Mouse (Mus musculus) adrenal gland, postnatal 4 days (tissue): ENCODE results near the gene Bpifa6. TPM values are rescaled to one million over a fixed set of nuclear protein-coding genes. Genes with fewer than 3 reads are reported as not detected.
A peak's percentile ranks its signal among the peaks of the same experiment; 100 is the strongest.

Source experiments
- DNase-seq, 2 experiments: peaks; one replicate each; pipeline ENCODE4 v3.0.0; 2021 to 2022; ENCODE audit warnings: low spot score in 2 of 2, mixed read lengths in 2 of 2
- long read RNA-seq, 2 experiments: library from polyadenylated mRNA; stranded (forward); transcript quantifications; one replicate each; pipeline ENCODE4 v2.0.0; 2021
- total RNA-seq, 2 experiments: library from RNA; stranded (reverse); gene quantifications; 2 replicates each; pipeline ENCODE4 v1.2.3; 2021

Gene Bpifa6
- total RNA-seq = not detected
- long read RNA-seq, experiment 1 = 0 reads
- long read RNA-seq, experiment 2 = 0 reads

DNA sequence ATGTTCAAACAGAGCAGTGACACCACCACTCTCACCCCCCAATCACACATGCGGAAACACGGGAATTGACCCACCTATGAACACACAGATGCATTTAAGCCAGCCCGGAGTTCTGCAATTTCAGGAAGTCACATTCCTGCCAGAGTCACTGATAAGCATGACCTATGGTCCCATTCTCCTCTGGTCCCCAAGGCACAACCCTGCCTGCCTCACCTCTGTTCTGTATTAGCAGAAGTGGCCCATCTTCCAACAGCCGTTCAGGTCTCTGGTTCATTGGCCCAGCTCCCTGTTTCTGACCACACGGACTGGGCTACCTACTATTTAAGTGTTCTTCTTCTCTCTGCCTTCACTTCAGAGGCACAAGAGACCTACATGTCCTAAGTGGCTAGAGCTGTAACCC lies at the start of gene Bpifa6:
Bpifa6 (plus strand) TSS at position 364 of the 400 bp plus-strand sequence.
- no peak for DNase-seq

GRCm38 (mm10) chr2:153929871-153930413 lies 44.8 kb upstream of the Bpifa6 start:
- DNase-seq = peak; percentile 38 to 62

GRCm38 (mm10) chr2:153931125-153931524 lies 43.6 kb upstream of the Bpifa6 start:
- no peak for DNase-seq

- DNase-seq = no peak
Observed at GRCm38 (mm10) chr2:153933311-153933710, 41.4 kb upstream of the Bpifa6 start.

GRCm38 (mm10) chr2:153935348-153935747 lies 39.4 kb upstream of the Bpifa6 start:
- DNase-seq = no peak

DNA sequence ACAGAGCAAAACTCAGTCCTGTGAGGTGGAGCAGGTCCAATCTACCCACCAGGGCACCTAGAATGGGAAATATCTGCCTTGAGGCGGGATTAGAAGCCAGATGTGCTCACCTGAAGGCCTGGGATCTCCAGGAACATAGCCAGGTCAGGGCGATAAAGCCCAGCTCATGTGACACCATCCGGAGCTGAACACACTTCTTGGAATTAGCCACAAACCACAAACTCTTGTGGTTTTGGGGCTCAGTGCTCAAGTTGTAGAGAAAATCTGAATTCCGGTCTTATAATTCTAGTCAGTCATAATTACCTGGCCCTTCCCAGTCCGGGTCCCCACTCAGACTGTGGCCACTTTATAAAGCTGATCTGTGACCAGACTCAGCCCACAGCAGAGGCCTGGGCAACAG lies 36.9 kb upstream of the Bpifa6 start, which contains the start of gene Bpifb4:
Bpifb4 (plus strand) TSS at position 370 of the 400 bp plus-strand sequence.
- DNase-seq = no peak

- peak in 1 of 2 experiments; percentile 43 for DNase-seq
Observed at GRCm38 (mm10) chr2:153943537-153943936, 31.2 kb upstream of the Bpifa6 start.

- DNase-seq = no peak
Observed at GRCm38 (mm10) chr2:153944567-153944966, 30.2 kb upstream of the Bpifa6 start.

- peak in 1 of 2 experiments; percentile 45 for DNase-seq
Observed at GRCm38 (mm10) chr2:153952897-153953296, 21.8 kb upstream of the Bpifa6 start.

GRCm38 (mm10) chr2:153953836-153954235 lies 20.9 kb upstream of the Bpifa6 start:
- peak; percentile 19 to 31 for DNase-seq

DNA sequence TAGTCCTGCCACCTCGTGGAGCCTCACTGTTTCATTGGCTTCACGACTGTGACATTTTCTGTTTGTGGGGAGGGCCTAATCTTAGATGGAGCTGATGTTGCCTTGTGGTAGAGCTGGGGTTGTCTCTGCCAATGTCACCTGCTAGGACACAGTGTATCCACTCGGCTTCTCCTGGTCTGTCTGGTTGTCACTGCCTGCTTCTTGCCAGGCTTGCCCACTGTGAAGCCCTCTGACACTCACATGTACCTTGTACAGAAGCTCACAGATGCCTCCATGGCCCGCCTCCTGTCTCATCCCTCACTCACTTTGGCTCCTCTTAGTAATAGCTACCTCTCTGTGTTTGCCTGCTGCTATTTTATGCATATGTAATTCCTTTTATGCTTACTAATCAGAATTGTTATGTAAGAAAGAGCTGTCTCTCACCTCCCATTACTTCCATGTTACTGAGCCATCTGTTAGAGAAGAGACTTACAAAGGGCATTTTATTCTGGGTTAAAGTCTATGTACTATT lies 11.9 kb upstream of the Bpifa6 start:
- no peak for DNase-seq

DNA sequence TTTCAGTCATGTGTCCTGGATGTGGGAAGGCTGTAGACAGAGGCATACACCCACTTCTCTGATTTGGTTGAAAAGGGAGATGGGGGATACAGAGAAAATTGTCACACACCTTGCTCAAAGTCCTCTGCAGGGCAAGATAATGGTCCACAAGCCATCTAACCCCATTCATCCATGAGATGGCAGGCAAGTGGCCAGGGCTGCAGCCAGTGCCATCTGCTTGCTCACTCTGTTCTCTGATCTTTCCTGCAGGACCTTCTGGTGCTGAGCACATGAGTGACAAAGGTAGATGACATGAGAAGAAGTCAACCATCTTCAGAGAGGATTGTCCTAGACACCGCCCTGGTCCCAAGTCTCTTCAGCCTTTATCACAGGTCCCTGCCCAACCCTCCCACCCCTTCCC lies 11.4 kb upstream of the Bpifa6 start:
- DNase-seq = no peak

GRCm38 (mm10) chr2:153970221-153970620 lies 4.5 kb upstream of the Bpifa6 start:
- no peak for DNase-seq

- DNase-seq = peak; percentile 48 to 72
Observed at GRCm38 (mm10) chr2:153995770-153996169, 21.0 kb downstream of the Bpifa6 start.

GRCm38 (mm10) chr2:154000501-154000900 lies 25.8 kb downstream of the Bpifa6 start:
- DNase-seq = no peak

GRCm38 (mm10) chr2:154001056-154001455 lies 26.3 kb downstream of the Bpifa6 start:
- no peak for DNase-seq

DNA sequence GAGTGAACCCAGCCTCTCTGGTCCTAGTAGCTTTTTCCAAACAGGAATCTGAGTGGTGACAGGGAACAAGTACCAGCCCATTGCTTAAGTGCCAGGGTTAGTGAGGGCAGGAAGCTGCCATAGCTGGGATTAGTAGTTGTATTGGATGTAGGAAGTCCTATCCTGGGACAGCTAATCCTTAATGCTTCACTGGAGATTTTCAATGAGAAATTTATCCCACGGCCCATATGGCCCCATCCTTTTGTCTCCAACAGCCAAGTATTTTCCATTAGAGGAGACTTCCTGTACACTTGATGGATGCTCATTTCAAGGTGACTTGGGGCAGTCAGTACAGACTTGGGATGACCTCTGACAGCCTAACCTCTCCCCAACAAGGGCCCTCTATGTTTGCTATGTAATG lies 29.7 kb downstream of the Bpifa6 start:
- DNase-seq = no peak

DNA sequence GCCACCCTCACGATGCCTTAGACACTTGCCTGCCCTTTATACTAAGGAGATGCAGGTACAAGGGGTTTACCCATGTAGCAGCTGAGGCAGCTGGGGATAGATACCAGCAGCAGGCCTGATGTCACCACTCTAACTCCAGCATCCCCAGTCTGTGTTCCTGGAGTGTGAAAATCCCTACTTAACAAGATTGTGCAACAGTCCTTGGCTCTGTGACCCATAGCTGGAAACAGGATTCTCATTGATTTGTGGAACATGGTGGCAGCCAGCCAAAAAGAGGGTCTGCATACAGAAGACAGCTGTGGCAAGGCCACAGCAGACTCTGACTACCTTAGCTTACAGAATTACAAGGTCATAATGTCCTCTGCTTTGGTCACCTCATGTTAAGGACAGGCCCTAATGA lies 30.3 kb downstream of the Bpifa6 start:
- no peak for DNase-seq

DNA sequence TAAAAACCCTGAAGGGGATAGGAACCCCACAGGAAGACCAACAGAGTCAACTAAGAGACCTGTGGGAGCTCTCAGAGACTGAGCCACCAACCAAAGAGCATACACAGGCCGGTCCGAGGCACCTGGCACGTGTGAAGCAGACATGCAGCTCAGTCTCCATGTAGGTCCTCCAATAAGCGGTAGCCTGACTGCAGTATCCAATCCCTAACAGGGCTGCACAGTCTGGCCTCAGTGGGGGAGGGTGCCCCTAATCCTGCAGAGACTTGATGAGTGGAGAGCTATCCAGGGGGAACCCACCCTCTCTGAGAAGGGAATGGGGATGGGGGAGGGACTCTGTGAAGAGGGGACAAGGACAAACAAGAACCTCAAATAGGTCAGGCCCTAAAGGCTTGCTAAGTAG lies 31.0 kb downstream of the Bpifa6 start:
- DNase-seq = no peak

DNA sequence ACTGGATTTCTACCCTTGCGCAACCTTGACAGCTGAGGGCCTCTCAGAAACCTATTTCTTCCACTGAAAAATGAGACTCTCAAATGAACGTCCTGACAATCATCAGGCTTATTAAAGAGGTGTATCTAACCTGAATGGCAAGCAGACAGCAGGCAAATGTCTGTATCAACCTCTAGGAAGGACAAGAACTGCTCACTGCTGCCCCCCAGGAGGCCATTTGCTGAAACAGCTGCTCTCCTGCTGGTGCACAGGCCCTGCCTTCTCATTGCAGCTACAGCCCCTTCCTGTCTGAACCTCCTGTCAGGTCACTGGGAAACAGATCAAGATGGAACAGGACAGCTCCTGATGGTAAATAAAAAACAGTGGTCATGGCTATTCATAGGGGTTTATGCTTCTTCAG lies 31.6 kb downstream of the Bpifa6 start:
- DNase-seq = no peak

DNA sequence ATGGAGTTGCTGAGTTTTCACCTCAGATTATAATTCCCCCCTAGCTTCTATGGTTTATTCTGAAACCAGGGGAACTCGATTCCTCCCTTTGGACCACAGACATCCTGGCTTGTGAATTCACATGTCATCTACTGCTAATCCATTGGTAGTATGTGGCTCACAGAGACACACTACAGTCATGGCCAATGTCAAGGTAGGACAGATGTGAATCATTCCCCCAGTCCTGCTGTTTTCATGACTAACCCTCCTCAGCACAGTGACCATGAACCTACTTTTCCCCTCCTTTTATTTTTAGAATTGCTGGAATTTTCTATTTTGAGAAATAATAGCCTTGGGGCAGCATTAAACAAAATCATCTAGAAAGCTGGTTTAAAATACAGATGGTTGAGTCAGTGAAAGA lies 32.6 kb downstream of the Bpifa6 start:
- no peak for DNase-seq

DNA sequence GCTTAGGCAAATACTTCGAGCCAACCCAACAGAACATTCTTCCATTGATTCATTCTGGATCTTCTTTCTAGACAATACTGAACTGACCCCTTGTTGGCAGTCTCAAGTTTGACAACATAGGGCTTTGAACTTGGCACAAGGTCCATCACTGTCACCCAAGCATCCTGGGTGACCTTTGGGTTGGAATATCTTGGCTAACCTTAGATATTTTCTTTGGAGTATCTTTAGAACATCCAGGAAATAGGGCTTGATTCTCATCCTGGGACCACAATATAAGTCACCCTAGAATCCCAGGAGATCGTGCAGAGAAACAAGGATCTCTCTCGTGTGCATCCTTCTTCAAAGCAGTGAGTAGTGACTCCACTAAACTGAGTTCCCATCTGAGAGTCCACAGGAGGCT lies 33.2 kb downstream of the Bpifa6 start, which contains the start of gene Bpifa2:
Bpifa2 (plus strand) TSS at position 301 of the 400 bp plus-strand sequence.
- DNase-seq = no peak

- DNase-seq = no peak
Observed at GRCm38 (mm10) chr2:154017990-154018389, 43.2 kb downstream of the Bpifa6 start.
